Mouse (Mus musculus) intestine, embryonic 14.5 days (tissue): ENCODE measurements around the gene Tab1. TPM values are rescaled to one million over a fixed set of nuclear protein-coding genes. Genes with fewer than 3 reads are reported as not detected.

ENCODE experiments used
- ATAC-seq: fragments of 200-750 bp; cut with Nextera tagmentation; replicated peaks from 2 replicates; pipeline ENCODE4 v1.8.0; 2017; ENCODE audit warnings: low read depth, moderate number of reproducible peaks, moderate TSS enrichment, moderate library complexity; ENCODE audit not compliant: low FRiP score, low TSS enrichment
- DNase-seq: peaks from one replicate; pipeline ENCODE4 v3.0.0-alpha.2; 2018; ENCODE audit warnings: low spot score
- H3K27ac ChIP-seq: fragments of 300-500 bp; sonication (generic); 2 replicates; pipeline ENCODE4 v1.5.1; 2014; ENCODE audit warnings: low read depth, mild to moderate bottlenecking, control low read depth
- H3K27me3 ChIP-seq: fragments of 300-500 bp; sonication (generic); replicated peaks from 2 replicates; pipeline ENCODE4 v1.6.1; 2014; ENCODE audit warnings: low read length, control low read depth; ENCODE audit not compliant: control insufficient read depth, insufficient read depth
- H3K36me3 ChIP-seq: fragments of 300-500 bp; sonication (generic); 2 replicates; pipeline ENCODE4 v1.6.1; 2014; ENCODE audit warnings: low read length, control low read depth; ENCODE audit not compliant: control insufficient read depth, insufficient read depth
- H3K4me1 ChIP-seq: fragments of 300-500 bp; sonication (generic); replicated peaks from 2 replicates; pipeline ENCODE4 v1.6.1; 2014; ENCODE audit warnings: low read length, control low read depth, mixed read lengths; ENCODE audit not compliant: control insufficient read depth, insufficient read depth
- H3K4me2 ChIP-seq: fragments of 300-500 bp; sonication (generic); 2 replicates; pipeline ENCODE4 v1.6.1; 2014; ENCODE audit warnings: low read length
- H3K4me3 ChIP-seq: fragments of 300-500 bp; sonication (generic); 2 replicates; pipeline ENCODE4 v1.5.1; 2014; ENCODE audit warnings: low read depth, low read length, control low read depth, mixed read lengths
- H3K9ac ChIP-seq: fragments of 300-500 bp; sonication (generic); 2 replicates; pipeline ENCODE4 v1.6.1; 2014; ENCODE audit warnings: mild to moderate bottlenecking, low read length
- H3K9me3 ChIP-seq: fragments of 300-500 bp; sonication (generic); 2 replicates; pipeline ENCODE4 v1.6.1; 2016; ENCODE audit warnings: low read length, control low read depth; ENCODE audit not compliant: control insufficient read depth
- WGBS: fragments of 180-500 bp; shearing (Covaris S2); extraction: QIAGEN DNeasy Blood & Tissue Kit; methylation state at CpG from one replicate; pipeline ENCODE4 v1.1.7; 2014; 5-methylcytosine and 5-hydroxymethylcytosine counted together
- polyA plus RNA-seq: library from polyadenylated mRNA; unstranded; fragments of >200 nt; fragmentation: Nextera tagmentation; extraction: Ambion mirVana; gene quantifications from 2 replicates; pipeline ENCODE4 v1.2.1, GENCODE M21; 2014

Gene Tab1
- polyA plus RNA-seq, 1 experiment from 2014 or later = 37.5 TPM

- no peak for DNase-seq
- no peak for ATAC-seq
- Histone ChIP-seq H3K27ac (no peak overlapping the region), H3K4me3 (no peak overlapping the region), H3K4me2 (no peak overlapping the region), H3K27me3 (no peaks in the 10 kb centered on the region), H3K9ac (no peak overlapping the region), H3K9me3 (no peaks in the 10 kb centered on the region), H3K4me1 (peaks cover 14% of the 10 kb centered on the region; the same call in 1 of the 2 replicates), H3K36me3 (no peaks in the 10 kb centered on the region)
- WGBS = 65% methylated on average over 3 of the region's 3 CpGs
Observed at GRCm38 (mm10) chr15:80099477-80099876, 33.5 kb upstream of the Tab1 start.

DNA sequence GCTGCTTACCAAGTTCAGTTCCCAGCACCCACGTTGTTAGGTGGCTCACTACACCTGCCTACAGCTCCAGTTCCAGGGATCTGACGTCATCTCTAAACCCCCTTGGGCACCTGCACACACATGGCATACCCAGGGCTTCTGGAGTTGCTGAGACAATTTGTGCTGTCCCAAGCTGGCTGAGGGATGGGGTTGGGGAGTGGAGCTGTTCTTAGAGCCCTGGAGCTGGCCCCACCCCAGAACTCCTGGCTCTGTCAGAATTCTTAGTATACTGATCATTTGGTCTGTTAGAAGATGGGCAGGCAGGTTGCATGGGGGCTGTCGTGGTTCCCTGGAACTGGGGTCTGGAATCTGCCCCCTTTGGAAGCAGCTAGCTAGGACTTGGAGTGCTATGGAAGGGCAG is 32.7 kb upstream of the Tab1 start:
- whole genome bisulfite sequencing = 73% methylated on average over 3 of the region's 3 CpGs

GRCm38 (mm10) chr15:80100871-80101270 is 32.1 kb upstream of the Tab1 start:
- ATAC-seq (no peak), DNase-seq (no peak)
- Histone ChIP-seq H3K9me3 (no peaks in the 10 kb centered on the region), H3K4me3 (no peak overlapping the region), H3K36me3 (no peaks in the 10 kb centered on the region), H3K4me1 (peaks cover 14% of the 10 kb centered on the region; the same call in 1 of the 2 replicates), H3K27ac (no peak overlapping the region), H3K9ac (no peak overlapping the region), H3K27me3 (no peaks in the 10 kb centered on the region), H3K4me2 (no peak overlapping the region)
- WGBS = 81% methylated on average over 10 of the region's 10 CpGs

More for the DNA sequence above, 32.7 kb upstream of the Tab1 start:
- H3K9ac ChIP-seq = no peak overlapping the region
- no peaks in the 10 kb centered on the region for H3K27me3 ChIP-seq
- peaks cover 14% of the 10 kb centered on the region; the same call in 1 of the 2 replicates for H3K4me1 ChIP-seq
- H3K36me3 ChIP-seq = no peaks in the 10 kb centered on the region
- H3K27ac ChIP-seq = no peak overlapping the region
- DNase-seq (no peak), ATAC-seq (no peak)
- no peaks in the 10 kb centered on the region for H3K9me3 ChIP-seq
- H3K4me3 ChIP-seq = no peak overlapping the region
- H3K4me2 ChIP-seq = no peak overlapping the region

DNA sequence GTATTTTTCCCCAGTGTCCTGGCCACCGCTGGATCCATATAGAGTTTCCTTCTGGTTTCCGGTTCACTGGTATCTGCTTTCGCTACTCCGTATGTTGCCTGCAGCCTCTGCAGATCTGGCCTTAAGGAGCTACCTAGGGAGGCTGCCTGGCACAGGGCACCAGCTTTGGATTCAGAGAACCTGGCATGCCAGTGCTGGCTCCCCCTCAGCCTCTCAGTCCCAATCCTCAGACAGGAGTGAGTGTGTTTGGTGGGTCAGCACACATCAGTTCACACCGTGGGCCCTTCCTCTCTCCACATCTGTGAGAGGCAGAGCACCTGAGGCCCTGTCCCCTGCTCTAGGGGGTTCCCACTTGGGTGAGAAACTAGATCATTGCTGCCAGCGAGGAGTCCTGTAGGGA is 31.4 kb upstream of the Tab1 start:
- Histone ChIP-seq H3K4me2 (no peak overlapping the region), H3K9me3 (no peaks in the 10 kb centered on the region), H3K4me1 (peaks cover 14% of the 10 kb centered on the region; the same call in 1 of the 2 replicates), H3K4me3 (no peak overlapping the region), H3K36me3 (no peaks in the 10 kb centered on the region), H3K27me3 (no peaks in the 10 kb centered on the region), H3K9ac (no peak overlapping the region), H3K27ac (no peak overlapping the region)
- DNase-seq (no peak), ATAC-seq (no peak)
- WGBS = 84% methylated on average over 6 of the region's 6 CpGs

GRCm38 (mm10) chr15:80102495-80102894 is 30.4 kb upstream of the Tab1 start:
- H3K4me2 ChIP-seq = no peak overlapping the region
- H3K4me3 ChIP-seq = no peak overlapping the region
- H3K36me3 ChIP-seq = no peaks in the 10 kb centered on the region
- WGBS = 76% methylated on average over 6 of the region's 6 CpGs
- ATAC-seq (no peak), DNase-seq (no peak)
- no peaks in the 10 kb centered on the region for H3K9me3 ChIP-seq
- H3K27ac ChIP-seq = no peak overlapping the region
- H3K4me1 ChIP-seq = peaks cover 10% of the 10 kb centered on the region; the same call in 1 of the 2 replicates
- no peaks in the 10 kb centered on the region for H3K27me3 ChIP-seq
- no peak overlapping the region for H3K9ac ChIP-seq

GRCm38 (mm10) chr15:80105490-80106410 is 27.2 kb upstream of the Tab1 start:
- Histone ChIP-seq H3K36me3 (no peaks in the 10 kb centered on the region), H3K9ac (no peak overlapping the region), H3K9me3 (no peaks in the 10 kb centered on the region), H3K27ac (no peak overlapping the region), H3K4me3 (no peak overlapping the region), H3K4me1 (no peaks in the 10 kb centered on the region), H3K27me3 (no peaks in the 10 kb centered on the region), H3K4me2 (no peak overlapping the region)
- ATAC-seq (no peak), DNase-seq (no peak)
- 67% methylated on average over 12 of the region's 12 CpGs for WGBS

- WGBS = 89% methylated on average over 8 of the region's 8 CpGs
- Histone ChIP-seq H3K36me3 (no peaks in the 10 kb centered on the region), H3K9me3 (no peaks in the 10 kb centered on the region)
Observed at GRCm38 (mm10) chr15:80107143-80107542, 25.8 kb upstream of the Tab1 start.

GRCm38 (mm10) chr15:80107575-80107974 is 25.4 kb upstream of the Tab1 start:
- WGBS = 79% methylated on average over 3 of the region's 3 CpGs
- no peak for DNase-seq

More at GRCm38 (mm10) chr15:80107143-80107542, 25.8 kb upstream of the Tab1 start:
- Histone ChIP-seq H3K27ac (no peak overlapping the region), H3K4me1 (no peaks in the 10 kb centered on the region), H3K4me3 (no peak overlapping the region), H3K4me2 (no peak overlapping the region), H3K9ac (no peak overlapping the region), H3K27me3 (no peaks in the 10 kb centered on the region)
- no peak for DNase-seq
- ATAC-seq = no peak

More at GRCm38 (mm10) chr15:80107575-80107974, 25.4 kb upstream of the Tab1 start:
- Histone ChIP-seq H3K4me1 (no peaks in the 10 kb centered on the region), H3K9me3 (0 out of 2 replicates have a peak, but pooled peaks cover 2% of the 10 kb centered on the region), H3K27ac (no peak overlapping the region), H3K4me3 (no peak overlapping the region), H3K9ac (no peak overlapping the region), H3K4me2 (no peak overlapping the region), H3K36me3 (no peaks in the 10 kb centered on the region), H3K27me3 (no peaks in the 10 kb centered on the region)
- ATAC-seq = no peak
